Mouse (Mus musculus) embryonic facial prominence, embryonic 12.5 days (tissue): ENCODE measurements at regions not wholly inside any gene's neighbourhood (a gene's known extent, or its start where the extent isn't known, plus 50 kb on each side); places are given as distances from the start of the nearest gene placed in this dataset.
"Not testable (repeated sequence)": the region's sequence is repeated elsewhere in the genome, so short reads cannot be mapped to it uniquely, and the experiment has no call there.

ENCODE experiments used
- ATAC-seq: fragments of 200-750 bp; cut with Nextera tagmentation; 2 replicates; pipeline ENCODE4 v1.8.0; 2017; ENCODE audit not compliant: insufficient number of reproducible peaks, insufficient read depth, low FRiP score, low TSS enrichment
- H3K27ac ChIP-seq: fragments of 300-500 bp; sonication (generic); 2 replicates; pipeline ENCODE4 v1.5.1; 2016; ENCODE audit warnings: mild to moderate bottlenecking
- H3K27me3 ChIP-seq: fragments of 300-500 bp; sonication (generic); 2 replicates; pipeline ENCODE4 v1.6.1; 2016; ENCODE audit warnings: mild to moderate bottlenecking, moderate library complexity
- H3K36me3 ChIP-seq: fragments of 300-500 bp; sonication (generic); 2 replicates; pipeline ENCODE4 v1.6.1; 2016; ENCODE audit warnings: mild to moderate bottlenecking
- H3K4me1 ChIP-seq: fragments of 300-500 bp; sonication (generic); 2 replicates; pipeline ENCODE4 v1.6.1; 2016
- H3K4me2 ChIP-seq: fragments of 300-500 bp; sonication (generic); replicated peaks from 2 replicates; pipeline ENCODE4 v1.6.1; 2016; ENCODE audit warnings: mild to moderate bottlenecking, moderate library complexity
- H3K4me3 ChIP-seq: fragments of 300-500 bp; sonication (generic); 2 replicates; pipeline ENCODE4 v1.5.1; 2016; ENCODE audit warnings: mild to moderate bottlenecking
- H3K9ac ChIP-seq: fragments of 300-500 bp; sonication (generic); 2 replicates; pipeline ENCODE4 v1.6.1; 2016; ENCODE audit warnings: mild to moderate bottlenecking, moderate library complexity
- H3K9me3 ChIP-seq: fragments of 300-500 bp; sonication (generic); 2 replicates; pipeline ENCODE4 v1.6.1; 2016; ENCODE audit warnings: mild to moderate bottlenecking, moderate library complexity
- WGBS: fragments of 180-500 bp; shearing (Covaris S2); methylation state at CpG from one replicate; pipeline ENCODE4 v1.1.7; 2016; 5-methylcytosine and 5-hydroxymethylcytosine counted together

DNA sequence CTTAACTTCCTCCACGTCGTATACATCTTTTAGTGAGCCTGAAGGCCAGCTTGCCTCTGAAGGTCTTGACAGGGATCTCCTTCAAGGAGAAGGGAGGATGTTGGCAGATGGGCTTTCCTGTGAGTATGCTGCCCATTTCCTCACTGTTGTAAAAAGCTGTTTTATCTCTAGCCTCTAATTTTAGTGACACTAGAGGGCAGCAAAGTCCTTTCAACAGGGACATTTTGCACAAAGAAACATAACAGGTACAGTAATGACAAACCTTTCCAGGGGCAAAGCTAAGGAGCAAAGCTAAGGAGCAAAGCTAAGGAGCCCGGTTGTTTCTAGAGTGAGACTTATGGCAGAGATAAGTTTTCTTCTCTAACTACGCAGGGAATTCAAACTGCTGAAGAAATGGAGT lies 59.0 kb upstream of the Kbtbd8 start:
- H3K4me1 ChIP-seq = no peaks in the 10 kb centered on the region
- ATAC-seq = no peak
- no peak overlapping the region for H3K9ac ChIP-seq
- 48% methylated on average over 4 of the region's 4 CpGs for WGBS
- no peaks in the 10 kb centered on the region for H3K36me3 ChIP-seq
- H3K27ac ChIP-seq = no peak overlapping the region
- no peaks in the 10 kb centered on the region for H3K9me3 ChIP-seq
- no peak overlapping the region for H3K4me2 ChIP-seq
- H3K27me3 ChIP-seq = no peaks in the 10 kb centered on the region
- no peak overlapping the region for H3K4me3 ChIP-seq

DNA sequence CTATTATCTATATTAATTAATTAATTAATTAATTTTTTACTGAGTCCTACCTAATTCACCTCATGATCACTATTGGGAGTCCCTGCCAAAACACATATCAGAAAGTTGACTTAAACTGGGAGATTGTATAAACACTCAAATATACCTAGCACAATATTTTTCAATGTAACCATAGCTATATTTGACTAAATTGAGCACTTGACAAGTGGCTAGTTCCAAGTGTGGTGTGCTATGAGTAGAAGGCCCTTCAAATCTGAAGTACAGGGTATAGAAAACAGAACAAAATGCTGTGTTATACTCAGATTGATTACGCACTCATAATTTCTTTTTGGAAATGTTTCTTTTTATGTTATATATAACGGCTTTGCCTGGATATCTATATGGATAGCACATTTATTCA lies 60.8 kb upstream of the Kbtbd8 start:
- Histone ChIP-seq H3K9me3 (no peaks in the 10 kb centered on the region), H3K4me3 (no peak overlapping the region), H3K27ac (no peak overlapping the region), H3K4me2 (no peak overlapping the region), H3K27me3 (no peaks in the 10 kb centered on the region), H3K36me3 (no peaks in the 10 kb centered on the region), H3K4me1 (no peaks in the 10 kb centered on the region), H3K9ac (no peak overlapping the region)
- ATAC-seq = no peak
- WGBS = 92% methylated on average over 2 of the region's 2 CpGs

DNA sequence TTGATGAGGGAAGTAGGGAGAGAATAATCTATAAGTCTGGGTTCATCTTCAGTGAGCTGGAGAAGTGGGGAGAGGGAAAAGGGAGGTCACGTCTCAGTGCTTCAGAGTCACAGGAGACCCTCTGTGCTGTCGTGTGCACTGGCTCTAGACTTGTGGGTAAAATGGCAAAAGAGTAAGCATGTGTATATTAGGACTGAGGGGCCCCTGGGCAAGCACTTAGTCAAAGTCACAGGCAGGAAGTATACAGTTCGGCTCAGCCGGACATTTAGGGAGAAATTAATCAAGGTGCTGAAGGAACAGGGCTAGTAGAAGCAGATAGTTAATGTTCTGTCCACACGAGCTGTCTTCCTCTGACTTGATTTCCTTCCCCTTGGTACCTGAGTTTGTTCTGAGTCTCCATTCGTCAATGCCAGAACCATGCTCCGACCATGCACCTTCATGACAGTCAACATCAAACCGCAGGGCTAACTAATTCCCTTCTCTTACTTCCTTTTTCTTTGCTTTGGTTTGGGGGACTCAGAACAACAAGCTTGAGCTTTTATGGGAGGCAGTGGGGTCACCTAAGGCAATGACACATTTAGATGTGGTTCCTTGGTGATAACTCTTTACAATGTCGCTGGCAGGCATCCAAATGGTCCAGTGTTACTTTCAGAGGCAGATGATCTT lies 63.2 kb upstream of the Kbtbd8 start:
- no peak overlapping the region for H3K4me2 ChIP-seq
- no peak overlapping the region for H3K9ac ChIP-seq
- H3K27ac ChIP-seq = no peak overlapping the region
- no peaks in the 10 kb centered on the region for H3K27me3 ChIP-seq
- H3K36me3 ChIP-seq = no peaks in the 10 kb centered on the region
- H3K4me3 ChIP-seq = no peak overlapping the region
- no peaks in the 10 kb centered on the region for H3K9me3 ChIP-seq
- H3K4me1 ChIP-seq = no peaks in the 10 kb centered on the region
- no peak for ATAC-seq
- 73% methylated on average over 9 of the region's 9 CpGs for WGBS

DNA sequence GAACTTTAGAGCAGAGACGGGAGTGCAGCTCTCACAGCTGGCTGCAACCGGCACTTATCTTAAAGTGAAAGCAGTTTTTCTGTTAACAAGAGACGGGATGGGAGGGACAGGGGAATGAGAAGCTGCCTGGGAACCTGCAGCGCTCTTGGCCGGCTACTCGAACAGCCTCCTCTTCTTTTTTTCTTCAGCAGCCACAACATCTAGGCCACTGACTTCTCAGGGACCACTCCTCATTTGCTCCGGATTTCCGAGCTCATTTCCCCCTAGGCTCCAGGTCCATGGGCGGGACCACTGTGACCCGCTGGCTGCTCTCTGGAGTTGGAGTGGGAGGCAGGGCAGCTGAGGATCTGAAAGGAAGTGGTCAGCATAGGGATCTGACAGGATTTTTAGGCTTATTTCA lies 75.7 kb upstream of the Kbtbd8 start:
- not testable (repeated sequence) for H3K9me3 ChIP-seq, ATAC-seq, H3K4me1 ChIP-seq, H3K4me3 ChIP-seq, H3K4me2 ChIP-seq, H3K36me3 ChIP-seq, H3K27me3 ChIP-seq, H3K9ac ChIP-seq, H3K27ac ChIP-seq
- 3% methylated on average over 5 of the region's 10 CpGs for WGBS

DNA sequence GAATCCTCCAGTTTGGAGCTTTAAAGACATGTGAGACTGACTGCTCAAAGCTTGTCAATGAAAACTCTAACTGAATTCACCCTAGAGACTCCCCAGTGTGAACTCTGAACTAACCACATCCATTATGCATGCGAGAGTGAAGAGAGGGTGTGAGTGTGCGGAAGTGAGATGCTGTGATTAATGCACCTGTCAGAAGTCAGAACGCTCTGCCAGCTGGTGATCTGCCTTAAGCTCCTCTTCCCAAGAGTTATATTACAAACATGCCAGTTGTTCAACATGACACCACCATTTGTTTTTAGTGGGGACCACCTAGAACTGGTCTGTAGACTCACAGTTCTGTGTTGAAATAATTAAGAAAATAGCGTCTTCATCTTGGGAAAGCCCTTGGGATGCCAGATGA lies 92.8 kb upstream of the Kbtbd8 start:
- no peak overlapping the region for H3K27ac ChIP-seq
- WGBS = 47% methylated on average over 4 of the region's 4 CpGs
- peak; percentile 52; the same call in 1 of the 2 replicates for ATAC-seq
- H3K9me3 ChIP-seq = no peaks in the 10 kb centered on the region
- H3K36me3 ChIP-seq = no peaks in the 10 kb centered on the region
- H3K27me3 ChIP-seq = no peaks in the 10 kb centered on the region
- no peak overlapping the region for H3K9ac ChIP-seq
- H3K4me3 ChIP-seq = no peak overlapping the region
- H3K4me2 ChIP-seq = no peak overlapping the region
- 0 out of 2 replicates have a peak, but pooled peaks cover 12% of the 10 kb centered on the region for H3K4me1 ChIP-seq

DNA sequence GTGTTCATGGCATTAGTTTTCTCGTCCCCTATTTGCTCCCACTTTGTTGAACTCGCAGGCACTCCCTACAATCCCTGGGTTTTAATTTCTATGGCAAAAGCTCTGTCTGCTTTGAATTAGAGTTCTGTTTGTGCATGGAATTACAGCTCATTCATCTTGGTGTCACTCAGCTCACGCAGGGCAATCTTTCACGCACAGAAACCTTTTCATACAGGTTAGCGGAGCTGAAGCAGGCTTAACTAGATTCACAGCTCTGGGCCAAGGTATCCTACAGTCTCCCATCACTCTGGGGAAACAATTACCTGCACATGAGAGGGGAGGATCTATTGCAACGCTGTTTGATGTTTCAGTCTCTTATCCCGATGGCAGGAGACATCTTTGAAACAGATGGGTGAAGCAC lies 95.3 kb upstream of the Kbtbd8 start:
- Histone ChIP-seq H3K4me2 (0 out of 2 replicates have a peak overlapping the region, but pooled peaks have one; percentile 2), H3K27me3 (no peaks in the 10 kb centered on the region), H3K4me3 (no peak overlapping the region), H3K27ac (no peak overlapping the region), H3K4me1 (0 out of 2 replicates have a peak, but pooled peaks cover 12% of the 10 kb centered on the region), H3K36me3 (no peaks in the 10 kb centered on the region), H3K9ac (no peak overlapping the region), H3K9me3 (no peaks in the 10 kb centered on the region)
- 0 out of 2 replicates have a peak, but pooled peaks have one; percentile 19 for ATAC-seq
- 18% methylated on average over 7 of the region's 7 CpGs for WGBS

DNA sequence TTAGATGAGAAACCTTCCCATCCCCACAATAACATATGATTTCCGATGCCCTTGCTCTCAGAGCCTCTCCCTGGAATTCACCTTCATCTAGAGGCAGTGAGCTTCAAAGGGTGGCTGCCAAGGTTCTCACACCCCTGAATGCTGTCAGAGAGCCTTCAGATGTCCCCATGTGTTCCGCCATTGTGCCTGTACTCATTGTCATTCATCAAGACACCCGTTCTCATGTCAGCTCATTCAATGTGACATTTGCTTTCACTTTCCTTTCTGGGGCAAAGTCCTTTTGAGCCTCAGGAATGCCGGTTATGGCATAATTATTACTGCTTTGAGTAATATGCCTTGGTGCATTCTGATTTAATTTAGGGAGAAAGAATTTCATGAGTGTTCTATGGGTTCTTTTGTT lies 99.1 kb upstream of the Kbtbd8 start:
- Histone ChIP-seq H3K36me3 (no peaks in the 10 kb centered on the region), H3K4me1 (0 out of 2 replicates have a peak, but pooled peaks cover 12% of the 10 kb centered on the region), H3K27me3 (no peaks in the 10 kb centered on the region), H3K9me3 (no peaks in the 10 kb centered on the region), H3K27ac (no peak overlapping the region), H3K4me3 (no peak overlapping the region), H3K4me2 (no peak overlapping the region), H3K9ac (no peak overlapping the region)
- 64% methylated on average over 4 of the region's 4 CpGs for WGBS
- ATAC-seq = no peak

DNA sequence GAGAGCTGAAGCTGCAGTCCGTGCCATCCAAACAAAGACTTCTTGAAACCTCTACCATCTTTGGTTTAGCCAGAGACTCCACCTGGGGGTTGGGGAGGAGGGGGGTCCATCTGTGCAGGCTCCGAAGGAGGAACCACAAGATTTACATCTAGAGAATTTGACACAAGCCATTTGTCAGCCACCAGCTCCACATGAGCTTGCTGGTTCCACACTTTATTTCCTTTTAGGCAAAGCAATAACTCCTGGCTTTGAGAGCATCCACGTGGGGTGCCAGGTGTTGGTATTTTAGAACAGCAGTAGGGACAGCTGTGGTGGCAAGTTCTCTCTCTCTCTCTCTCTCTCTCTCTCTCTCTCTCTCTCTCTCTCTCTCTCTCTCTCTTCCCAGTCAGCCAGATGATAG lies 99.6 kb upstream of the Kbtbd8 start:
- Histone ChIP-seq H3K9ac (no peak overlapping the region), H3K27ac (no peak overlapping the region), H3K4me3 (no peak overlapping the region), H3K36me3 (no peaks in the 10 kb centered on the region), H3K4me1 (0 out of 2 replicates have a peak, but pooled peaks cover 12% of the 10 kb centered on the region), H3K4me2 (no peak overlapping the region), H3K27me3 (no peaks in the 10 kb centered on the region), H3K9me3 (no peaks in the 10 kb centered on the region)
- 68% methylated on average over 3 of the region's 3 CpGs for WGBS
- ATAC-seq = no peak

DNA sequence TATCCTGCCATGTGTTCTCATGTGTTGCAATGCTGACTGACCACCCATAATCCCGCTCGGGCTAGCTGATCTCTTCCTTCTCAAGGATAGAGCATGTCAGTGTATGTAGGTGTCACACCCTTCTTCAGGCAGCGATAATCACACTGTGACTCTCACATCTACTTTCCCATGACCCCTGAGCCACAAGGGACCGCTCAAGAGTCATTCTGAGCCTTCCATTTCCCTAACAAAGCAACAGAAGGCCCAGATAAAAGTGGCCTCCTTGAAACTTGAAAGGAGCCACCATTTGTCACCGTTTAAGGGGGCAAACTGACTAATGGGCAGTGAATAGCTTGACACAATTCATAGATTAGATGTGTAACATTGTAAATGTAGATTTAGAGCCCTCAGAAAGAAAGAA lies 103.9 kb upstream of the Kbtbd8 start:
- Histone ChIP-seq H3K36me3 (no peaks in the 10 kb centered on the region), H3K27me3 (no peaks in the 10 kb centered on the region), H3K4me2 (no peak overlapping the region), H3K4me1 (no peaks in the 10 kb centered on the region), H3K9ac (no peak overlapping the region), H3K4me3 (no peak overlapping the region), H3K27ac (no peak overlapping the region), H3K9me3 (no peaks in the 10 kb centered on the region)
- 65% methylated on average over 5 of the region's 5 CpGs for WGBS
- ATAC-seq = no peak

DNA sequence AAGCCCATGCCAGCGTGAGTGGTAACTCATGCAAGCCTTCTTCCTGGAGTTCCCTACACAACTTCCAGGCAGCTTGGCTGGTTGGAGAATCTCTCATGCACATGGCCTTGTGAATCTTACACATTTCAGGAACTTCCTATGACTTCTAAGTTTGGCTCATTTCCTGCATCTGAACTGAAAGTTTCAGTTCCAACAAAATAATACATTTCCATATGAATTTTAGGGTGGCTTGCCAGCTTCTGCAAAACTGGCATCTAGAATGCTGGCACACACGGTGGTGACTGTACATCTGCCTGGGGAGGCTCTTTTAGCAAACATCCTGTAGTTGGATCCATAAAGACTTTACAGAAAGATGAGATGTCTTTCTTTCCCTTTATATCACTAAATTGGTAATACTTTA lies 110.6 kb upstream of the Kbtbd8 start:
- Histone ChIP-seq H3K4me3 (no peak overlapping the region), H3K9ac (no peak overlapping the region), H3K9me3 (no peaks in the 10 kb centered on the region), H3K4me1 (no peaks in the 10 kb centered on the region), H3K36me3 (no peaks in the 10 kb centered on the region), H3K27ac (no peak overlapping the region), H3K4me2 (no peak overlapping the region), H3K27me3 (no peaks in the 10 kb centered on the region)
- ATAC-seq = no peak
- WGBS = 84% methylated on average over 2 of the region's 2 CpGs

DNA sequence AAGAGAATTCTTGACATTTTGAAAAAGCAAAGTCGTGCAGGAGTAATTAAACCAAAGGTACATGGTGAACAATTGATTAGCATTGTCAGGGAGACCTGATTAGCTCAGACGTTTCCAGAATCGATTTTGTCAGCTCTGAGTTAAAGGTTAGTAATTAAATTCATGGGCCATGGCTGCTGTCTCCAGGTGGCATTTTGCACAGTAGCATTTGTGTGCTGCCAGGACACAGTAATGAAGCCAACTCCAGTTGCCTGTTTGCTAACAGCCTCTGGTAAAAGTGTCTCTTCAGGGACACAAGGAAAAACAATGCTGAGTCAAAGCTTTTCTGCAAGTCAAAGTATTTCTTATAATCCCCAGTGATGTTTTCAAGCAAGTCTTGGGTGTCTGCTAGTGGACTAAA lies 113.3 kb upstream of the Kbtbd8 start:
- no peak overlapping the region for H3K27ac ChIP-seq
- H3K9me3 ChIP-seq = no peaks in the 10 kb centered on the region
- no peaks in the 10 kb centered on the region for H3K27me3 ChIP-seq
- 58% methylated on average over 3 of the region's 3 CpGs for WGBS
- ATAC-seq = no peak
- H3K9ac ChIP-seq = no peak overlapping the region
- H3K36me3 ChIP-seq = no peaks in the 10 kb centered on the region
- H3K4me2 ChIP-seq = no peak overlapping the region
- no peaks in the 10 kb centered on the region for H3K4me1 ChIP-seq
- H3K4me3 ChIP-seq = no peak overlapping the region

DNA sequence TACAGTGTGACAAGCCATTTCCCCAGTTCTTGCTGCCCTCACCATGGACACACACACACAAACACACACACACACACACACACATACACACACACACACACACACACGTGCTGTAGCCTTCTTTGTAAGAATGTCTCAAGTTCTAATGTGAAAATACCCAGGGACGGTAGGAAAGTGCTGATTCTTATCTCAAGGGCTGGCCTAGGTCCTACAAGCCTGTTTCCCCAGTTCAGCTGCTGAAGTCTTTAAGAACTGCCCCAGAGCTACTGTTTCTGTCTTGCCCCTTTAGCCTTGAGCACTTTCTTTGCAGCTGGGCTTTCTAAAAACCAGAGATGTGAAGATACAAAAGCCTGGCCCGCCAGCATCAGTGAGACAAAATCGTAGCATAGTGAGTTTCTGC lies 117.5 kb upstream of the Kbtbd8 start:
- Histone ChIP-seq H3K9me3 (no peaks in the 10 kb centered on the region), H3K27ac (no peak overlapping the region), H3K27me3 (no peaks in the 10 kb centered on the region), H3K9ac (no peak overlapping the region), H3K4me3 (no peak overlapping the region), H3K36me3 (no peaks in the 10 kb centered on the region), H3K4me2 (no peak overlapping the region), H3K4me1 (no peaks in the 10 kb centered on the region)
- no peak for ATAC-seq
- WGBS = 60% methylated on average over 4 of the region's 4 CpGs

DNA sequence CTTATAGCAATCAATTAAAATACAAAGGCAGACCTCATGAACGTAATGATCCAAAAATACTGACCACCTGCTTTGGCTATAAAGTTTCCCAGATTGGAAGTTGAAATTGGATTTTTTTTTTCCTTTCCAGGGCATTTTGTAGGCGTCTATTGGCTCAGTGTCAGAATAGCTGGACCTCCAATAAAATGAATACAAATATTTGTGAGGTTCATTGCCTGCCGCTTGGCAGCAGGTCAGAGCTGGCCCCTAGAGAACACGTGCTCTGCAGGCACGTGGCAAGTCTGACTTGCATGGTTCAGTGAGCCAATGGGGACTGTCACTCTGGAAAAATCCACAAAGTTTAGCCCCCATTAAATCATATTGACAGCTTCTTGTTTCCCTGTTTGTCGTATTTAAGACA lies 118.0 kb upstream of the Kbtbd8 start:
- H3K4me3 ChIP-seq = no peak overlapping the region
- no peaks in the 10 kb centered on the region for H3K27me3 ChIP-seq
- no peak overlapping the region for H3K9ac ChIP-seq
- H3K4me1 ChIP-seq = no peaks in the 10 kb centered on the region
- H3K36me3 ChIP-seq = no peaks in the 10 kb centered on the region
- 68% methylated on average over 6 of the region's 6 CpGs for WGBS
- no peak overlapping the region for H3K4me2 ChIP-seq
- H3K27ac ChIP-seq = no peak overlapping the region
- ATAC-seq = no peak
- H3K9me3 ChIP-seq = no peaks in the 10 kb centered on the region
